Mouse (Mus musculus) CH12.LX (cell line): ENCODE data around the gene Med26. TPM values are rescaled to one million over a fixed set of nuclear protein-coding genes. Genes with fewer than 3 reads are reported as not detected.

Experiments used
- DNase-seq: peaks from one replicate; pipeline ENCODE4 v3.0.0-alpha.2; 2013; ENCODE audit errors: extremely low read depth
- H3K27ac ChIP-seq: 2 replicates; pipeline ENCODE4 v1.5.1; 2012; ENCODE audit warnings: low read depth, mild to moderate bottlenecking, control low read depth, moderate library complexity; ENCODE audit not compliant: insufficient read depth
- H3K27me3 ChIP-seq: replicated peaks from 2 replicates; pipeline ENCODE3; 2012; ENCODE audit warnings: inconsistent platforms
- H3K36me3 ChIP-seq, 2 experiments: replicated peaks in 1 of 2; 2 replicates each; pipeline versions ENCODE3 to v1.6.1; 2012; ENCODE audit warnings: inconsistent platforms in 1 of 2, low read length in 1 of 2, mild to moderate bottlenecking in 1 of 2, mixed read lengths in 1 of 2, moderate library complexity in 1 of 2; ENCODE audit not compliant: control insufficient read depth in 1 of 2, insufficient read depth in 1 of 2
- H3K4me1 ChIP-seq, 2 experiments: 2 replicates each; pipeline ENCODE4 v1.6.1; 2012; ENCODE audit warnings: inconsistent platforms in 1 of 2, moderate library complexity in 1 of 2; ENCODE audit not compliant: insufficient read depth in 2 of 2, control insufficient read depth in 1 of 2
- H3K4me2 ChIP-seq: 2 replicates; pipeline ENCODE4 v1.6.1; 2012; ENCODE audit warnings: low read depth, mild to moderate bottlenecking, control low read depth; ENCODE audit not compliant: poor library complexity, insufficient read depth, severe bottlenecking
- H3K4me3 ChIP-seq, 3 experiments: fragments of 150-350 bp in 1 of 3; sonication (generic) in 1 of 3; replicated peaks in 1 of 3; 2 replicates each; pipeline versions ENCODE3 to v1.5.1; 2011 to 2012; ENCODE audit warnings: low read depth in 2 of 3, low read length in 2 of 3, mild to moderate bottlenecking in 2 of 3, moderate library complexity in 2 of 3, control low read depth in 1 of 3, improper control_type of control experiment in 1 of 3, inconsistent platforms in 1 of 3, mixed read lengths in 1 of 3; ENCODE audit not compliant: poor library complexity in 1 of 3
- H3K79me2 ChIP-seq: replicated peaks from 2 replicates; pipeline ENCODE4 v1.6.1; 2012; ENCODE audit warnings: mild to moderate bottlenecking, moderate library complexity; ENCODE audit not compliant: control insufficient read depth, poor library complexity, insufficient read depth, severe bottlenecking; ENCODE audit errors: extremely low read depth
- H3K9ac ChIP-seq: 2 replicates; pipeline ENCODE4 v1.6.1; 2012; ENCODE audit warnings: low read depth, mild to moderate bottlenecking, control low read depth, moderate library complexity; ENCODE audit not compliant: insufficient read depth
- H3K9me3 ChIP-seq: replicated peaks from 2 replicates; pipeline ENCODE3; 2012; ENCODE audit warnings: low read length, inconsistent platforms, mixed read lengths
- CHD1 ChIP-seq: IDR thresholded peaks from 2 replicates; pipeline ENCODE4 v1.6.1; 2012; ENCODE audit warnings: low read depth, low read length, improper control_type of control experiment, inconsistent platforms
- CTCF ChIP-seq, 2 experiments: IDR thresholded peaks in 1 of 2; conservative IDR thresholded peaks in 1 of 2; 2 replicates each; pipeline ENCODE4 v1.5.1; 2011 to 2012; ENCODE audit warnings: low read depth in 2 of 2, low read length in 2 of 2, improper control_type of control experiment in 1 of 2, inconsistent platforms in 1 of 2, mild to moderate bottlenecking in 1 of 2, moderate library complexity in 1 of 2
- E2F4 ChIP-seq: IDR thresholded peaks from 2 replicates; pipeline ENCODE4 v1.6.1; 2011; ENCODE audit warnings: low read depth, low read length, improper control_type of control experiment; ENCODE audit not compliant: insufficient replicate concordance
- ELF1 ChIP-seq: IDR thresholded peaks from 2 replicates; pipeline ENCODE4 v1.6.1; 2014; ENCODE audit warnings: low read depth, mild to moderate bottlenecking, inconsistent platforms, low read length, improper control_type of control experiment
- ETS1 ChIP-seq: conservative IDR thresholded peaks from 2 replicates; pipeline ENCODE4 v1.6.1; 2012; ENCODE audit warnings: low read depth, mild to moderate bottlenecking, inconsistent platforms, low read length, improper control_type of control experiment, moderate library complexity
- HCFC1 ChIP-seq: IDR thresholded peaks from 2 replicates; pipeline ENCODE4 v1.6.1; 2012; ENCODE audit warnings: low read depth, mild to moderate bottlenecking, inconsistent platforms, low read length, improper control_type of control experiment
- IRF4 ChIP-seq: IDR thresholded peaks from 2 replicates; pipeline ENCODE4 v1.6.1; 2014; ENCODE audit warnings: low read depth, mild to moderate bottlenecking, inconsistent platforms, low read length, improper control_type of control experiment
- MAFK ChIP-seq: IDR thresholded peaks from 2 replicates; pipeline ENCODE4 v1.6.1; 2011; ENCODE audit warnings: low read length, improper control_type of control experiment; ENCODE audit not compliant: insufficient replicate concordance
- MAX ChIP-seq: IDR thresholded peaks from 2 replicates; pipeline ENCODE4 v1.6.1; 2011; ENCODE audit warnings: low read length, improper control_type of control experiment
- MEF2A ChIP-seq: IDR thresholded peaks from 2 replicates; pipeline ENCODE4 v1.6.1; 2014; ENCODE audit warnings: low read depth, mild to moderate bottlenecking, inconsistent platforms, low read length, improper control_type of control experiment, borderline replicate concordance
- MXI1 ChIP-seq: IDR thresholded peaks from 2 replicates; pipeline ENCODE4 v1.6.1; 2011; ENCODE audit warnings: mild to moderate bottlenecking, low read depth, low read length, improper control_type of control experiment
- MYC ChIP-seq: IDR thresholded peaks from 2 replicates; pipeline ENCODE4 v1.6.1; 2011; ENCODE audit warnings: low read depth, mild to moderate bottlenecking, improper control_type of control experiment, low read length
- NRF1 ChIP-seq: IDR thresholded peaks from 2 replicates; pipeline ENCODE4 v1.6.1; 2014; ENCODE audit warnings: low read depth, mild to moderate bottlenecking, inconsistent platforms, low read length, improper control_type of control experiment, moderate library complexity
- PAX5 ChIP-seq: IDR thresholded peaks from 2 replicates; pipeline ENCODE4 v1.6.1; 2012; ENCODE audit warnings: low read length, inconsistent platforms, mixed read lengths
- POLR2A ChIP-seq: IDR thresholded peaks from 2 replicates; pipeline ENCODE4 v1.6.1; 2011; ENCODE audit warnings: low read depth, mild to moderate bottlenecking, improper control_type of control experiment, low read length
- POLR2AphosphoS2 ChIP-seq: IDR thresholded peaks from 2 replicates; pipeline ENCODE4 v1.6.1; 2011; ENCODE audit warnings: low read depth, low read length, improper control_type of control experiment
- SIN3A ChIP-seq: IDR thresholded peaks from 2 replicates; pipeline ENCODE4 v1.6.1; 2012; ENCODE audit warnings: low read length, improper control_type of control experiment, inconsistent platforms
- SMC3 ChIP-seq: IDR thresholded peaks from 2 replicates; pipeline ENCODE4 v1.6.1; 2011; ENCODE audit warnings: low read depth, low read length, improper control_type of control experiment
- TCF12 ChIP-seq: IDR thresholded peaks from 2 replicates; pipeline ENCODE4 v1.6.1; 2014; ENCODE audit warnings: low read depth, mild to moderate bottlenecking, inconsistent platforms, low read length, improper control_type of control experiment
- ZC3H11A ChIP-seq: IDR thresholded peaks from 2 replicates; pipeline ENCODE4 v1.6.1; 2012; ENCODE audit warnings: low read depth, mild to moderate bottlenecking, inconsistent platforms, low read length, improper control_type of control experiment
- ZNF384 ChIP-seq: IDR thresholded peaks from 2 replicates; pipeline ENCODE4 v1.6.1; 2012; ENCODE audit warnings: low read depth, low read length, improper control_type of control experiment, inconsistent platforms
- dilution Hi-C: fragments of 300-500 bp; cut with MboI; formaldehyde crosslinking; loops from 2 replicates; pipeline ENCODE4 v1.14.3; 2020; ENCODE audit warnings: low sequenced_read_pairs; ENCODE audit not compliant: extremely low pct_unique_long_range_greater_than_20kb, extremely low pct_ligation_motif_present
- in situ Hi-C: fragments of 300-500 bp; cut with MboI; formaldehyde crosslinking; loops from 3 replicates; pipeline ENCODE4 v1.14.3; 2019; ENCODE audit warnings: low sequenced_read_pairs, low pct_ligation_motif_present, low pct_unique_long_range_greater_than_20kb, mixed read lengths
- polyA plus RNA-seq: library from polyadenylated mRNA; unstranded; fragments of >175 nt; gene quantifications from 2 replicates; pipeline ENCODE4 v1.2.1, GENCODE M21; 2012; ENCODE audit warnings: low read depth; ENCODE audit not compliant: insufficient read length
- total RNA-seq, 2 experiments: library from RNA; depleted of rRNA; stranded (reverse); fragments of 300-350 nt in 1 of 2; fragments of >200 nt in 1 of 2; gene quantifications; 2 replicates each; pipeline ENCODE4 v1.2.3; 2012 to 2014

Gene Med26
- total and polyA plus RNA-seq, 3 experiments: 8.7 to 12.9 (median 9.7) TPM

- no peak for DNase-seq
- in situ Hi-C loops: no loop called here
- Histone ChIP-seq H3K9me3 (no peaks in the 10 kb centered on the region), H3K79me2 (peaks cover 38% of the 10 kb centered on the region), H3K4me2 (no peak overlapping the region), H3K4me3 (no peak overlapping the region), H3K27me3 (no peaks in the 10 kb centered on the region), H3K36me3 (peaks cover 11 to 78% of the 10 kb centered on the region in 2 experiments), H3K4me1 (peaks cover 0 to 27% of the 10 kb centered on the region in 2 experiments; a peak in 2 of 4 replicates), H3K27ac (no peak overlapping the region), H3K9ac (no peak overlapping the region)
- dilution Hi-C loops: no loop called here
- TF ChIP-seq MAFK: no peak
- no peak for TF ChIP-seq SMC3
- TF ChIP-seq ZNF384: no peak
- no peak for TF ChIP-seq ELF1
- no peak for TF ChIP-seq ETS1
- TF ChIP-seq TCF12: no peak
- no peak for TF ChIP-seq HCFC1
- TF ChIP-seq E2F4: no peak
- no peak for TF ChIP-seq PAX5
- no peak for TF ChIP-seq CTCF (conservative IDR thresholded peaks at IDR 0.05 in 1 of 2, IDR thresholded peaks at IDR 0.05 in 1 of 2; ENCODE audit: low read depth in 2 of 2, low read length in 2 of 2)
- no peak for TF ChIP-seq MYC
- no peak for TF ChIP-seq MAX
- TF ChIP-seq ZC3H11A: no peak
- no peak for TF ChIP-seq NRF1
- no peak for TF ChIP-seq POLR2AphosphoS2
- no peak for TF ChIP-seq MXI1
- TF ChIP-seq CHD1: no peak
- TF ChIP-seq SIN3A: no peak
Observed at GRCm38 (mm10) chr8:72504137-72504536, 43.9 kb downstream of the Med26 start.

GRCm38 (mm10) chr8:72500521-72500931 lies 47.5 kb downstream of the Med26 start:
- no peaks in the 10 kb centered on the region for H3K9me3 ChIP-seq
- in situ Hi-C loops: no loop called here
- dilution Hi-C loops: no loop called here

More at GRCm38 (mm10) chr8:72500521-72500931, 47.5 kb downstream of the Med26 start:
- H3K36me3 ChIP-seq: peaks cover 28 to 95% of the 10 kb centered on the region in 2 experiments
- no peak overlapping the region for H3K4me2 ChIP-seq
- H3K4me1 ChIP-seq: peaks cover 0 to 27% of the 10 kb centered on the region in 2 experiments; a peak in 2 of 4 replicates
- TF ChIP-seq POLR2A (no peak), MAFK (no peak), CTCF (conservative IDR thresholded peaks at IDR 0.05 in 1 of 2, IDR thresholded peaks at IDR 0.05 in 1 of 2; ENCODE audit: low read depth in 2 of 2, low read length in 2 of 2) (no peak), IRF4 (no peak), MEF2A (no peak)
- H3K27ac ChIP-seq: no peak overlapping the region
- no peak for DNase-seq
- H3K4me3 ChIP-seq: no peak overlapping the region
- H3K79me2 ChIP-seq: peaks cover 26% of the 10 kb centered on the region
- H3K9ac ChIP-seq: no peak overlapping the region
- H3K27me3 ChIP-seq: no peaks in the 10 kb centered on the region
